Mouse (Mus musculus) WW6 (cell line): ENCODE measurements around the gene Vmn2r84.
"Not testable (repeated sequence)": the region's sequence is repeated elsewhere in the genome, so short reads cannot be mapped to it uniquely, and the experiment has no call there.

Experiments
- DNase-seq: peaks from one replicate; pipeline ENCODE4 v3.0.0-alpha.2; 2013; ENCODE audit warnings: low read depth, low spot score

The Vmn2r84 gene

DNA sequence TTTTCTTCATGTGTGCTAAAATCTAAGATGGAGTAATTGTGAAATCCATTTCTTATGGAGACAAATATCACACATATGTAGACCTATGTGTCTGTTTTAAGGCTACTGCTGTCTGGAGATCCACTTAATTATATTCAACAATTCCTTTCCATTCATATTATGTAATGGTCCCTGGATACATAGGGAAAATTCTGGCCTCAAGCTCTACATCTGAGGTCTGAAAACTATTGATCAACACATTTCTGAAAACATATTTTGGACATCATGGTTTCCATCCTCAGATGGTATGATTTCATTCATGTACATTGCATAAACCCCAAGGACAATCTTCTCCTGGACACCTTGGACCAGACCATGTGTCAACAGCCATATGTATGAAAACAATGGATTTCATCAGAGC, at the start of gene Vmn2r84:
Gene Vmn2r84 (minus strand): TSS at position 101 of the 400 bp plus-strand sequence.
- no peak for DNase-seq

DNA sequence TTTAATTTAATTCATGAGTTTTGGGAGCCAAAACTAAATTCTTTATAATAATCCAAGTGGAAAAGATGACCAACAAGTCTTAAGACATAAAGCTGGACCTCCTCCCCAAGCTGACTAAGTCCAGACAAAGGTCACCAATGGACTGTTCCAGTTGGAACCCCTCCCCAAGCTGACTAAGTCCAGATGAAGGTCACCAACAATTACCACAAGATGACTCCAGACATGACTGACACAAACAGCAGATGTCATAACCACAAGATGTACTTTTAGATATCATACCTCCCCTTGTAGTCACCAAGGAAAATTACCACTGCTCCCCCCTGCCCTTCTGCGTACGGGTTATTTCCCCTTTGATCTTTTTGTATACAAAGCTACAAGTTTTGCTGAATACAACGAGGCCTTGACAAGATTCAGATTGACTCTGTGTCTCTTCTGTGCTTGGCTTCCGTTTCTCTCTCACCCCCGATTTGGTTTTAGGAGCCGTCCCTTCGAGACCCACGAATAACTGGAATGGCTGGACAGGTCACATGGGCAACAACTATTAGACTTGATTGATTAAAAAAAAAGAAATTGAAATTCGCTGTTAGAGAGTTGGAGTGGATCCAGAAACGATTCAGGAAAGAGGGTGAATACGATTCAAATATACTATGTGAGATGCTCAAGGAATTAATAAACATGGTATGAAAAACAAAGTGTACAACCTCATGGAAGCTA, 40.2 kb upstream of the Vmn2r84 start:
- DNase-seq, result not testable (repeated sequence)

DNA sequence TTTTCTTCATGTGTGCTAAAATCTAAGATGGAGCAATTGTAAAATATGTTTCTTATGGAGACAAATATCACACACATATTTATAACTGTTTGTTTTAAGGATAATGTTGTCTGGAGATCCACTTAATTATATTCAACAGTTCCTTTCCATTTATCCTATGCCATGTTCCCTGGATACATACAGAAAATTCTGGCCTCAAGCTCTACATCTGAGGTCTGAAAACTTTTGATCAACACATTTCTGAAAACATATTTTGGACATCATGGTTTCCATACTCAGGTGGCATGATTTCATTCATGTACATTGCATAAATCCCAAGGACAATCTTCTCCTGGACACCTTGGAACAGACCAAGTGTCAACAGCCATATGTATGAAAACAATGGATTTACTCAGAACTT, 35.5 kb upstream of the Vmn2r84 start, which contains the start of gene Vmn2r85:
Gene Vmn2r85 (minus strand): TSS at position 101 of the 400 bp plus-strand sequence.
- not testable (repeated sequence) for DNase-seq

DNA sequence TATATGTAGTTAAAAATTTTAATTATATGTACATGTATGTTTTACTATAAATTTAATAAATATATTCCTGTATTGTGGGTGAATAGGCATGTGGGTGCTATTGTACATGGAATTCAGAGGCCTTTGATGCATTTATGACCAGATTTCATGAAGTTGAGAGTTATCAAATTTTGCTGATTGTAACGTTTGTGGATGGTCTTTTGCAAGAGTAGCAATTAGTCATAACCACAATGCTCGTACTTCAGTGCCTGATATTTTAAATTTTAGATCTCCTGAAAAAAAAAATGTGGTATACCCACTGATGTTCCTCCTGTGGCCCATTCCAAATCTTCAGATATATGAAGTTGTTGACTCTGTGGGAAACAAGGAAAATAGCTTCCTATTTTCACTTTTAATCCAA, 28.2 kb upstream of the Vmn2r84 start:
- not testable (repeated sequence) for DNase-seq

DNA sequence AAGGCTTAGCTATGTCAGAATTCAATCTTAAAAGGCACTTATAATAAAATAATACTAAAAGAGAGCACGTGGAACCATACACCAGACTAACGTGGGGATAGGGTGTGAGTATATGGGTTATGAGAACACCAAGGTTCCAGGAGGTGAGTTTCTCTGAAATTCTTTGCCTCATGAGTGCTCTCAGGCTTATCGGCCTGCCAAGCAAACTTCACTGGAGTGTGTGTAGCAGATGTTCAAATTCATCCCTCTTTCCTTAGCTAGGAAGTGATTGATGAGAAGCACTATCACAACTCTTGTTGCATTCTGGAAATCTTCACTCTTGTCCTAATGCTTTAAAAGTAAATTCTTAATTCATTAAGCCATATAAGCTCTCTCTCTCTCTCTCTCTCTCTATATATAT, 26.3 kb upstream of the Vmn2r84 start:
- no peak for DNase-seq

DNA sequence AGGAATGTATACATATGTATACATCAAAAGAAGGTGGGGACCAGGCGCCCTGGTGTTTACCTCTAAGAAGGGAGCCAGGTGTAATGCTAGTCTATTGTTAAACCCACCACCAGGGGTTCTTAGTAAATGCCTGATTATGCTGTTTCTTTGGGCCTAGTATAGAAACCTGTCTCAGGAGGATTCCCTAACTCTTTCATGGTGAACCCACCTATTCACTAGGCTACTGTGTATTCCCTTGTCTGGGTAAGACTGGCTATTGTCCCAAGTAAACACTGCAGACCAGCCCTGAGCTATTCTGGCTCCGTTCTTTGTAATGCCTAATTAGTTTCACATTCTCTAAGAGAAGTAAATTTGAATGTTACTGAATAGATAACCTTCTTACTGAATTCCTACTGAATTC, 25.8 kb upstream of the Vmn2r84 start:
- DNase-seq, result not testable (repeated sequence)

DNA sequence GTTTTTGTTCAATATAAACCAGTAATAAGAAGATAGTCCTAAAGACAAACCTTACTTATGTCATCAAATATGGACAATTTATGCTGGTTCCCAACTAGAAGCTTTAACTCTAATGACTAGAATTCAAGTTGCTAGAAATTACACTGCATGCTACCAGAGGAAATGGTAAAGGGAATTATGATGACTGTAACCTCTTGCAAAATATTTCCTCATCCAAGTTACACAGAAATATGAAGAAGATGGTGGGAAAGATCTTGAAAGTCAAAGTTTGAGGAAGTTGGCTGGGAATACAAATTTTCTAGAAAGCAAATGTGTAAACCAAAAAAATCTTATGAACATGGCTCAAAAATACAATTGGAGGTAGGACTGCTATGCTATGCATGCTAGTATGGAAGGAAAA, 22.2 kb upstream of the Vmn2r84 start:
- DNase-seq, result not testable (repeated sequence)

DNA sequence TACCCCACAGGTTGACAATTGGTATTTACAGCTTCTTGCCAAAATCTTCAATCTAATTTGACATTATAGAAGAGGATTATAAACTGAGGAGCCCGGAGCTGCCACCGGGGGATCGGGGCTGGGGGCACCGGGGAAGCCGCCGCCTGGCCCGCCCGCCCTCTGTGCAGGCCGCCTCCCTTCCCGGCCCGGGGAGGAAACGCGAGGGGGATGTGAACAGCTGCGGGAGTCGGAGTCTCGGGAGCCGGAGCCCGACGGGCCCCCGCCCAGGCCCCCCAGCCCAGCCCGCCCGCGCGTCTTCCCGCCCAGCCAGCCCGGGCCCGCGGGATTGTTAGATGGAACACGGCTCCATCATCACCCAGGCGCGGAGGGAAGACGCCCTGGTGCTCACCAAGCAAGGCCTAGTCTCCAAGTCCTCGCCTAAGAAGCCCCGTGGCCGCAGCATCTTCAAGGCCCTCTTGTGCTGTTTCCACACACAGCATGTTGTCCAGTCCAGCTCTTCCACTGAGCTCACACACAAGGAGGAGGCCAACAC, 18.1 kb upstream of the Vmn2r84 start:
- not testable (repeated sequence) for DNase-seq

DNA sequence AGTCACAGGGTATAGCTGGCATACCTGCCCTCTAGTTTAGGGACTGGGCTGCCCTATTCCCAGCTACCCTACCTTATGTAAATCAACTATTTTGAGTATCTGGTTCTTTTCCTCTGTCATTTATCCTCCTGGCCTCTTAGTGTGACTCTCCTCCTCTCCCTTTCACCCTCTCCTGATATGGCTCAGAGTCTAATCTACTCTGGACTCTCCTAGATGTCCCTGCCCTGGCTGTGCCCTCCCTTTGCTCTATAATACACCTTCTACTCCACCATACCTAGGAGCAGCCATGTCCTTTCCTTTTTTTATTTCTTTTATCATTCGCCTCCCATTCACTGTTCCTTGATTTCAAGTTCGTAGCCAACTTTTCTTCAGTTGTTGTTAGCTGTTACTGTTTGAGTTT, 19.0 kb downstream of the Vmn2r84 start:
- DNase-seq, result no peak

DNA sequence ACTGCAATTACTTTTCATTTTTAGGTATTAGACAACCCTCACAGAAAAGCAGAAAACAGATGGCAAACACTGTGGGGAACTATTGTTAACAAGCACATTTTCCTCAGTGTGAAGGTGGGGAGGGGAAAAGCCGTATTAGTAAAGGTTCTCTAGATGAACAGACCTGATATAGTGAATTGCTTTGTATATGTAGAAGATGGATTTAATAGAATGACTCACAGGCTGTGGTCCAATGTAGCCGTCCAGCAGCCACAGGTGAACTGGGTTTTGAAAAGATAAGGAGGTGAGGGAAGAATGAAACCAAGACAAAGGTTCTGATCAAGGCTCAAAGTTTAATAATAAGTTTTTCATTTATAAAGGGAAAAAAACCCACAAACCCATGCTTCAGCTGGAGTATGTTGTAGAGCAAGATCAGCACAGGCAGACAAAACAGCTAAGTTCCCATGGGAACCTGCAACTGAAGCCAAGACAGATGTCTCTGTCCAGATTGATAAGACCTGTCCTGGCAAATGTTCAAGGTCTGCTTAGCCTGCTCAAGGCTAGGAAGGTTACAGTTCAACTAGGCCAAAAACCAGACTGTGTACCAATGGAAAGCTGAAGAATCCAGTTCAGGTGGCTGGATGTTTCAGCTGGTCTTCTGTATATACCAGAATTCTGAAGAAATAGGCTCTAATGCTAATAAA, 21.5 kb downstream of the Vmn2r84 start:
- DNase-seq, result no peak

DNA sequence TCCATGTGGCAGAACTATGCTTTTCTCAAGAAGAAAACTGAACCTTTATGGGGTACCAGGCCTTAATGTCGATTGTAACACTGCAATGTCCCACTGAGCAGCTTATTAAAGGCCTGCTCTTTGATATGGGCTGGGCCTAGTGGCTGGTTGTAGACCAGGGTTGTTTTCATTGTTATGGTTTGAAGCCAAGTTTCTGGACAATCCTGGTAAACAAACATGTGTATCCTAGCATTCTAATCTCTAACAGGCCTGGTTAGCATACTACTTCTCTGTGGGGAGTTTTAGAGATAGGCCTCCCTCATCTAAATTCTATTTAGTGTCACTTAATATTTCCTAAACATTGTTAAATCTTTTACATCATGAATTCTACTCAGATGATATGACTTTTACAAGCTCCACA, 22.5 kb downstream of the Vmn2r84 start:
- no peak for DNase-seq

DNA sequence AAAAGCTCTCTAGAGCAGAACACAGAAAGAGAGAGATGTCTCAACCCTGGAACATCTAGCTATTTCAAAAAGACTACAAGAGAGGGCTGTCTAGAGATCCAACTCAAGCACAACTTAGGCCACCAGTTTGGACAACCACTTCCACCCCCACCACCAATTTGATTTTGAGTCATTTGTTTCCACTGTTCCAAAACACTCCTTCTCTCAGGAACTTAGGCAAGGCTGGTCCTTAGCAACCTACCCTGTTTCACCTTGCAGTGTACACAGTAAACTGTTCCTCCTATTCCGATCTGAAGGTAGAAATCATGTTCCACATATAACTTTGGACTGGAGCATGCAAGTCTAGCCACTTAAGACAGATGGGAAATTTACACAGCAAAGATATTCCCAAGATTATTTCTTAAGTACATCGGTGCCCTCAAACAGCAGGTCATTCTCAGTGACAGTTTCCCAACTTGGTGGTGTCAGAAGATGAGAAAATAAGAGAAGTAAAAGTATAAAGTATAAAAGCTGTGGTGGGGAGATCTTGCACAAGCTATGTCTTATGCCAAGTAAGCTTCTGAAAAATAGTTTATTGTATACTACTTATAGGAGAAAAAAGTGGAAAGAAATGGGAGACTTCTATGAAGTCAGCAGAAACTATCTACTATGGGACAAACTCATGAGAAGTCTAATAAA, 24.0 kb downstream of the Vmn2r84 start:
- no peak for DNase-seq

DNA sequence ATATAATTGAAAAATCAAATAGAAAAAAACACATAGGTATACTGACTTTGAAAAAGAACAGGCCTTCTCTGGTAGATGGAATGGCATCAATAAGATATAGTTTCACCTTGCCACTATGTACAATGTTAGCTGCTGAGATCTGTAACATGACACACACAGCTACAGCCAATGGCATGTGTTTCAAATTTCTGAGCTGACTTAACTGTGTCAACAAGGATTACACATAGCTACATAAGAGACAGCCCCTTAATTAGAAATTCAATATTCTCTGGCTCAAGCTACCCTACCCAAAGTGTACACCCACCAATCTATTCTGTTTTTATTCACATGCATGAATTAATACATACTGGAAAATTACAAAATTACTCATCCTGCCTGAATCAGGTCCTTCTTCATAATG, 25.7 kb downstream of the Vmn2r84 start:
- no peak for DNase-seq

DNA sequence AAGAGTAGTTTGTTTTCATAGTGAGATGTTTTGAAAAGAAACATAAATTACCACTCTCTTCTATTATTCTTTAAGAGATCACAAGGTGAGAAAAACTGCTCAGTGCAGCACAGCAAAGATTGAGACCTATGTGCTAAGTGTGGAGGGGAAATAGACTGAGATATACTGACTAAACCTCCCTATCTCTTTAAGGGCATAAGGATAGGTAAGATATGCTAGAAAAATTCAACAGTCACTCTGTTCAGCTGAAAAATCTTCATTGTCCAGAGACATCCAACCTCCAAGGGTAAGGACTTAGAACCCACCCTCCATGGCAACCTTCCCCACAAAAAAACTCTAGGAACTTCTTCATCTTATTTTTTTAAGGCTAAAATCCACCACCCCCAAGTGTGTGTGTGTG, 29.4 kb downstream of the Vmn2r84 start:
- DNase-seq, result no peak

DNA sequence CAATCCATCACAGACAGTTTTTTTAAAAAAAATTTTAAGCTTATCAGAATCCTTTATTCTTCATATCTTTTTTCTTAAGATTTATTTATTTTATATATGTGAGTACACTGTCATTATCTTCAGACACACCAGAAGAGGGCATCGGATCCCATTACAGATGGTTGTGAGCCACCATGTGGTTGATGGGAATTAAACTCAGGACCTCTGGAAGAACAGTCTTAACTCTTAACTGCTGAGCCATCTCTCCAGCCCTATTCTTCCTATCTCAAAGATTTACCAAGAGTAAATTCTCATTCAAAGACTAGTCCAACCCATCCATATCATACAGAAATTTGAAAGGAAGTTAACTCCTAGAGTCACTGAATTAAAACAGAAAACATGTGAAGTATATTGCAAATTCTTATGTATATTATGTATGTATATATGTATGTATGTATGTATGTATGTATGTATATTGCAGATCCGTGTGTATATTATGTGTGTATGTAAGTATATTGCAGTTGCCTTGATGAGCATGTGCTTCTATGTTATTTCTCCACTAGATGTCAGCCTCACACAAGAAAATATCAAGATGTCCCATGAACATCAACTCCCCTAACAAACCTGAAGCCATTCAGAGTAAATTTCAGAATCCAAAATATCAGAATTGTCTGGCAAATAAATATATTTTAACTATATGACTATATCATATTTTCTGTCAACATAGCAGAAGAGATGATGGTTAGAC, 30.5 kb downstream of the Vmn2r84 start:
- DNase-seq, result peak; percentile 5

DNA sequence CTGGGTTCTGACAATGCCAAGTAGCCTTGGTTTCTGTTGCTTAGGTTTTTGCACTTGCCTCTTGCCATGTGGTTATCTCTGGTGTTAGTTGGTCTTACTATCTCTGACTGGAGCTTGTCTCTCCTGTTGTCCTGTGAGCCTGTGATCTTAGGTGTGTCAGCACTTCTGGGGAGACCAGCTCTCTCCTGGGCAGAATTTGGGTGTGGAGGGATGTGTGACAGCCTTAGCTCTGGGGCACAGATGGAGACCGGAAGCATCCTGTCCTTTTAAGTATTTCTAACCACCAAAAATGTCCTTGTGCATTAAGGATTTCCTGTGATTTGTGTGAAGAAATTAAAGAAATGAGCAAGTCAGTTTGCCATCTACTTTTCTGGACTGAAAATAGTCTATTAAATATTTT, 50.1 kb downstream of the Vmn2r84 start:
- no peak for DNase-seq

DNA sequence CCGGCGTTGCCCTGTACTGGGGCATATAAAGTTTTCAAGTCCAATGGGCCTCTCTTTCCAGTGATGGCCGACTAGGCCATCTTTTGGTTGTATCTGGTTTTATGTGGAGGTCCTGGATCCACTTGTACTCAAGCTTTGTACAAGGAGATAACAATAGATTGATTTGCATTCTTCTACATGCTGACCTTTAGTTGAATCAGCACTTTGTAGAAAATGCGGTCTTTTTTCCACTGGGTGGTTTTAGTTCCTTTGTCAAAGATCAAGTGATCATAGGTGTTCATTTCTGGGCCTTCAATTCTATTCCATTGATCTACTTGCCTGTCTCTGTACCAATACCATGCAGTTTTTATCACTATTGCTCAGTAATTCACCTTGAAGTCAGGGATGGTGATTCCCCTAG, 54.1 kb downstream of the Vmn2r84 start:
- not testable (repeated sequence) for DNase-seq

DNA sequence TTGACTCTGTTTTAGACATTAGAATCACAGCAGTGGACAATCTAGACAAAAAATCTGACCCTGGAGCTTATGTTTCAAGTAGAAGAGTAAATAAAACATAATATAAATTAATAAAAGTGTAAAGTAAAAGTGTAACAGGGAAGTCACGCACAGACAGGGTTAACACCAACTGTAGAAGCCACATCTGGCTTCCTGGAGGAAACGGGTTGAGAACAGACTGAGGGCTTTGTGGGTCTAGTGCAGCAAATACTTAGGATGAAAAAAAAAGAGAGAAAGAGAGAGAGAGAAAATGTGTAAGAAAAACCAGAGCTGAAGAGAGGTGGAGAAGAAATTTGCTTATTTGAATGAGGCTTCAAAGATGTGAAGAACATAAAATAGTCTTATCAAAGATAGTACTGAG, 56.6 kb downstream of the Vmn2r84 start:
- no peak for DNase-seq

DNA sequence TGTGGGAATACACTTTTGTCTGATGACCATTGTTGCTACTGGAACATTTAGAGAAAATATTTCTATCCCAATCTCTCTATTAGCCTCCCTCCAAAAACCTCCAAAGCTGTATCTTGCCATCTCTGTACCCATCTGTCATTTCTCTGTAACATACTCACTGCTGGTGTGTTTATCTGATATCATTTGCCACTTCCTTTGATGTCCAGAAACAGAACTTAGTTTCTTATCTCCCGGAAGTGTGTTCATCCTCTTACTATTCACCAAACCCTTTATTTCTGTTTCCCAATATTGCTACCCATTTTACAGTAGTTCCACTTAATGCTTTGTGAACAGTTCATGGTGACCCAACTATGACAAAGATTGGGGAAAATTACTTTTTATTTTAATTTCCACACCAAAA, 57.7 kb downstream of the Vmn2r84 start:
- DNase-seq, result no peak

DNA sequence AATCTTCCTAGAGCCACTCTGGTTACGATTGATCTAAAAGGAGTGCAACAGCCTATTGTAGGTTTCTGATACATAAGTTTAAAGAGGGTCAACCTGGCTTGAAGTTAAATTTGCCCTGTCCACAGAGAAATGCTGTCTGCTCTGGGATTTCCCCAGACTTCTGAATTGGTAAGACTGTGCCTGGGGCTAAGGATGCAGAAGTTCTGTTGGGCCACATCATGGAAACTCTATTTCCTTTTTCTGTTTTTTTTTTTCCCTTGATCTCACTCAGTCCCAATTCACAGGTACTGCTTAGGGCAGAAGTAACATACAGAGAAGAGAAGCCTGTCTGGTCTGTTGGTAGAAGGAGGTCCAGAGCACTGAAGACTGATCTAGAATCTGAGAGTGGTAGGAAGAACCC, 63.4 kb downstream of the Vmn2r84 start:
- no peak for DNase-seq
